Mouse (Mus musculus) limb, embryonic 15.5 days (tissue): ENCODE data around the gene Tbxas1. TPM values are rescaled to one million over a fixed set of nuclear protein-coding genes. Genes with fewer than 3 reads are reported as not detected.

Source experiments
- ATAC-seq: fragments of 200-750 bp; cut with Nextera tagmentation; 2 replicates; pipeline ENCODE4 v1.8.0; 2017; ENCODE audit warnings: low read depth, moderate TSS enrichment; ENCODE audit not compliant: insufficient number of reproducible peaks, low FRiP score, low TSS enrichment
- H3K27ac ChIP-seq: fragments of 300-500 bp; sonication (generic); 2 replicates; pipeline ENCODE4 v1.5.1; 2015; ENCODE audit warnings: moderate library complexity, mild to moderate bottlenecking, inconsistent platforms
- H3K27me3 ChIP-seq: fragments of 300-500 bp; sonication (generic); 2 replicates; pipeline ENCODE4 v1.6.1; 2015; ENCODE audit warnings: inconsistent platforms
- H3K36me3 ChIP-seq: fragments of 300-500 bp; sonication (generic); 2 replicates; pipeline ENCODE4 v1.6.1; 2015; ENCODE audit warnings: inconsistent platforms
- H3K4me1 ChIP-seq: fragments of 300-500 bp; sonication (generic); 2 replicates; pipeline ENCODE4 v1.6.1; 2015; ENCODE audit warnings: inconsistent platforms
- H3K4me2 ChIP-seq: fragments of 300-500 bp; sonication (generic); 2 replicates; pipeline ENCODE4 v1.6.1; 2015; ENCODE audit warnings: mild to moderate bottlenecking, inconsistent platforms
- H3K4me3 ChIP-seq: fragments of 300-500 bp; sonication (generic); 2 replicates; pipeline ENCODE4 v1.5.1; 2015; ENCODE audit warnings: mild to moderate bottlenecking, inconsistent platforms
- H3K9ac ChIP-seq: fragments of 300-500 bp; sonication (generic); 2 replicates; pipeline ENCODE4 v1.6.1; 2015; ENCODE audit warnings: inconsistent platforms
- H3K9me3 ChIP-seq: fragments of 300-500 bp; sonication (generic); 2 replicates; pipeline ENCODE4 v1.6.1; 2016; ENCODE audit warnings: inconsistent platforms
- WGBS: fragments of 180-500 bp; shearing (Covaris S2); methylation state at CpG from one replicate; pipeline ENCODE4 v1.1.7; 2015; 5-methylcytosine and 5-hydroxymethylcytosine counted together
- polyA plus RNA-seq: library from polyadenylated mRNA; unstranded; fragments of >200 nt; fragmentation: Nextera tagmentation; extraction: Ambion mirVana; gene quantifications from 2 replicates; pipeline ENCODE4 v1.2.1, GENCODE M21; 2015

The Tbxas1 gene
- polyA plus RNA-seq, 1 experiment from 2014 or later = 3.2 TPM

- Histone ChIP-seq H3K27ac (no peak overlapping the region), H3K4me2 (no peak overlapping the region), H3K4me1 (peaks cover 6% of the 10 kb centered on the region; the same call in 1 of the 2 replicates), H3K4me3 (no peak overlapping the region), H3K9ac (no peak overlapping the region), H3K36me3 (no peaks in the 10 kb centered on the region), H3K27me3 (no peaks in the 10 kb centered on the region), H3K9me3 (no peaks in the 10 kb centered on the region)
- no peak for ATAC-seq
- 88% methylated on average over 2 of the region's 2 CpGs for WGBS
Observed at GRCm38 (mm10) chr6:38860301-38860700, 14.9 kb upstream of the Tbxas1 start.

GRCm38 (mm10) chr6:38863595-38863994, 11.6 kb upstream of the Tbxas1 start:
- H3K4me1 ChIP-seq = peaks cover 14% of the 10 kb centered on the region; the same call in 1 of the 2 replicates

GRCm38 (mm10) chr6:38865805-38866204, 9.4 kb upstream of the Tbxas1 start:
- H3K4me2 ChIP-seq = no peak overlapping the region

More at GRCm38 (mm10) chr6:38863595-38863994, 11.6 kb upstream of the Tbxas1 start:
- Histone ChIP-seq H3K4me2 (no peak overlapping the region), H3K36me3 (no peaks in the 10 kb centered on the region), H3K4me3 (no peak overlapping the region), H3K27me3 (no peaks in the 10 kb centered on the region), H3K27ac (no peak overlapping the region), H3K9ac (no peak overlapping the region), H3K9me3 (no peaks in the 10 kb centered on the region)
- 37% methylated on average over 3 of the region's 3 CpGs for WGBS
- ATAC-seq = no peak

GRCm38 (mm10) chr6:38866357-38866756, 8.8 kb upstream of the Tbxas1 start:
- Histone ChIP-seq H3K9ac (no peak overlapping the region), H3K4me3 (no peak overlapping the region), H3K4me1 (peaks cover 11% of the 10 kb centered on the region; the same call in 1 of the 2 replicates), H3K27ac (no peak overlapping the region), H3K4me2 (no peak overlapping the region), H3K9me3 (no peaks in the 10 kb centered on the region), H3K36me3 (no peaks in the 10 kb centered on the region), H3K27me3 (no peaks in the 10 kb centered on the region)
- WGBS = 87% methylated on average over 1 of the region's 1 CpGs
- no peak for ATAC-seq

More at GRCm38 (mm10) chr6:38865805-38866204, 9.4 kb upstream of the Tbxas1 start:
- no peak for ATAC-seq
- H3K9me3 ChIP-seq = no peaks in the 10 kb centered on the region
- H3K27ac ChIP-seq = no peak overlapping the region
- H3K27me3 ChIP-seq = no peaks in the 10 kb centered on the region
- peaks cover 11% of the 10 kb centered on the region; the same call in 1 of the 2 replicates for H3K4me1 ChIP-seq
- no peak overlapping the region for H3K4me3 ChIP-seq
- no peak overlapping the region for H3K9ac ChIP-seq
- H3K36me3 ChIP-seq = no peaks in the 10 kb centered on the region

- Histone ChIP-seq H3K27ac (no peak overlapping the region), H3K4me3 (no peak overlapping the region), H3K9me3 (no peaks in the 10 kb centered on the region), H3K4me2 (no peak overlapping the region), H3K9ac (no peak overlapping the region), H3K27me3 (no peaks in the 10 kb centered on the region), H3K36me3 (no peaks in the 10 kb centered on the region), H3K4me1 (peaks cover 11% of the 10 kb centered on the region; the same call in 1 of the 2 replicates)
- WGBS = 59% methylated on average over 2 of the region's 2 CpGs
- ATAC-seq = no peak
Observed at GRCm38 (mm10) chr6:38866761-38867160, 8.4 kb upstream of the Tbxas1 start.

- Histone ChIP-seq H3K27ac (no peak overlapping the region), H3K27me3 (no peaks in the 10 kb centered on the region), H3K36me3 (no peaks in the 10 kb centered on the region), H3K4me3 (no peak overlapping the region), H3K4me1 (peaks cover 11% of the 10 kb centered on the region; the same call in 1 of the 2 replicates), H3K9ac (no peak overlapping the region), H3K9me3 (no peaks in the 10 kb centered on the region), H3K4me2 (no peak overlapping the region)
- ATAC-seq = no peak
- 30% methylated on average over 1 of the region's 1 CpGs for WGBS
Observed at GRCm38 (mm10) chr6:38867291-38867690, 7.9 kb upstream of the Tbxas1 start.

- H3K4me1 ChIP-seq = peaks cover 18% of the 10 kb centered on the region
- H3K36me3 ChIP-seq = no peaks in the 10 kb centered on the region
- no peak for ATAC-seq
- no peak overlapping the region for H3K9ac ChIP-seq
- WGBS = 72% methylated on average over 1 of the region's 1 CpGs
- H3K27ac ChIP-seq = no peak overlapping the region
- H3K9me3 ChIP-seq = no peaks in the 10 kb centered on the region
- no peak overlapping the region for H3K4me3 ChIP-seq
- no peaks in the 10 kb centered on the region for H3K27me3 ChIP-seq
- H3K4me2 ChIP-seq = no peak overlapping the region
Observed at GRCm38 (mm10) chr6:38868974-38869373, 6.2 kb upstream of the Tbxas1 start.

- WGBS = 43% methylated on average over 2 of the region's 2 CpGs
- no peak for ATAC-seq
- no peak overlapping the region for H3K9ac ChIP-seq
- no peak overlapping the region for H3K4me2 ChIP-seq
- no peaks in the 10 kb centered on the region for H3K36me3 ChIP-seq
- H3K9me3 ChIP-seq = no peaks in the 10 kb centered on the region
- peaks cover 17% of the 10 kb centered on the region for H3K4me1 ChIP-seq
- no peak overlapping the region for H3K4me3 ChIP-seq
- no peak overlapping the region for H3K27ac ChIP-seq
- no peaks in the 10 kb centered on the region for H3K27me3 ChIP-seq
Observed at GRCm38 (mm10) chr6:38870070-38870469, 5.1 kb upstream of the Tbxas1 start.

GRCm38 (mm10) chr6:38871051-38871450, 4.2 kb upstream of the Tbxas1 start:
- Histone ChIP-seq H3K36me3 (no peaks in the 10 kb centered on the region), H3K4me2 (no peak overlapping the region), H3K27me3 (no peaks in the 10 kb centered on the region), H3K9ac (no peak overlapping the region), H3K9me3 (no peaks in the 10 kb centered on the region), H3K27ac (no peak overlapping the region), H3K4me3 (no peak overlapping the region), H3K4me1 (peaks cover 15% of the 10 kb centered on the region)
- WGBS = 52% methylated on average over 7 of the region's 7 CpGs
- no peak for ATAC-seq

- no peaks in the 10 kb centered on the region for H3K27me3 ChIP-seq
- WGBS = 82% methylated on average over 1 of the region's 1 CpGs
- H3K4me1 ChIP-seq = peaks cover 12% of the 10 kb centered on the region
- no peaks in the 10 kb centered on the region for H3K9me3 ChIP-seq
- no peaks in the 10 kb centered on the region for H3K36me3 ChIP-seq
- peak overlapping the region; percentile 72; the same call in 1 of the 2 replicates for H3K4me2 ChIP-seq
- no peak overlapping the region for H3K9ac ChIP-seq
- H3K4me3 ChIP-seq = no peak overlapping the region
- ATAC-seq = no peak
- H3K27ac ChIP-seq = no peak overlapping the region
Observed at GRCm38 (mm10) chr6:38873316-38873715, 1.9 kb upstream of the Tbxas1 start.

GRCm38 (mm10) chr6:38874035-38874434, 1.2 kb upstream of the Tbxas1 start:
- H3K27me3 ChIP-seq = no peaks in the 10 kb centered on the region
- no peak for ATAC-seq
- peak overlapping the region; percentile 72 for H3K4me2 ChIP-seq
- no peaks in the 10 kb centered on the region for H3K9me3 ChIP-seq
- WGBS = 4% methylated on average over 8 of the region's 8 CpGs
- peak overlapping the region; percentile 95; the same call in 1 of the 2 replicates for H3K27ac ChIP-seq
- H3K9ac ChIP-seq = no peak overlapping the region
- peaks cover 12% of the 10 kb centered on the region for H3K4me1 ChIP-seq
- H3K4me3 ChIP-seq = peak overlapping the region; percentile 98
- no peaks in the 10 kb centered on the region for H3K36me3 ChIP-seq

- H3K9ac ChIP-seq = peak overlapping the region; percentile 96
- peak overlapping the region; percentile 95 for H3K27ac ChIP-seq
- H3K9me3 ChIP-seq = no peaks in the 10 kb centered on the region
- H3K4me1 ChIP-seq = peaks cover 12% of the 10 kb centered on the region
- H3K27me3 ChIP-seq = no peaks in the 10 kb centered on the region
- peak overlapping the region; percentile 98 for H3K4me3 ChIP-seq
- no peak for ATAC-seq
- under 1% methylated on average over 23 of the region's 23 CpGs for WGBS
- H3K4me2 ChIP-seq = peak overlapping the region; percentile 72
- H3K36me3 ChIP-seq = no peaks in the 10 kb centered on the region
Observed at GRCm38 (mm10) chr6:38874565-38875257, 493 bp upstream of the Tbxas1 start.
